Mouse (Mus musculus) hindbrain, embryonic 16.5 days (tissue): ENCODE data around the gene Casc3. TPM values are rescaled to one million over a fixed set of nuclear protein-coding genes. Genes with fewer than 3 reads are reported as not detected.
A peak's percentile ranks its signal among the peaks of the same experiment; 100 is the strongest.

Experiments used
- ATAC-seq: fragments of 200-750 bp; cut with Nextera tagmentation; 2 replicates; pipeline ENCODE4 v1.8.0; 2017; ENCODE audit warnings: moderate TSS enrichment, moderate library complexity
- H3K27ac ChIP-seq: fragments of 300-500 bp; sonication (generic); 2 replicates; pipeline ENCODE4 v1.5.1; 2014; ENCODE audit warnings: low read depth, mild to moderate bottlenecking, control low read depth, low read length, moderate library complexity
- H3K27me3 ChIP-seq: fragments of 300-500 bp; sonication (generic); replicated peaks from 2 replicates; pipeline ENCODE4 v1.6.1; 2014; ENCODE audit warnings: low read length; ENCODE audit not compliant: control insufficient read depth, insufficient read depth
- H3K36me3 ChIP-seq: fragments of 300-500 bp; sonication (generic); 2 replicates; pipeline ENCODE4 v1.6.1; 2014; ENCODE audit warnings: mild to moderate bottlenecking, low read length, moderate library complexity, mixed read lengths; ENCODE audit not compliant: control insufficient read depth, insufficient read depth
- H3K4me1 ChIP-seq: fragments of 300-500 bp; sonication (generic); 2 replicates; pipeline ENCODE4 v1.6.1; 2014; ENCODE audit warnings: low read depth, low read length; ENCODE audit not compliant: control insufficient read depth, insufficient read depth
- H3K4me2 ChIP-seq: fragments of 300-500 bp; sonication (generic); 2 replicates; pipeline ENCODE4 v1.6.1; 2014; ENCODE audit warnings: mild to moderate bottlenecking, low read length, control low read depth, moderate library complexity
- H3K4me3 ChIP-seq: fragments of 300-500 bp; sonication (generic); 2 replicates; pipeline ENCODE4 v1.5.1; 2014; ENCODE audit warnings: mild to moderate bottlenecking, low read length, control low read depth, moderate library complexity
- H3K9ac ChIP-seq: fragments of 300-500 bp; sonication (generic); 2 replicates; pipeline ENCODE4 v1.6.1; 2014; ENCODE audit warnings: low read depth, mild to moderate bottlenecking, control low read depth, low read length, moderate library complexity
- H3K9me3 ChIP-seq: fragments of 300-500 bp; sonication (generic); 2 replicates; pipeline ENCODE4 v1.6.1; 2014; ENCODE audit warnings: mild to moderate bottlenecking, low read length, moderate library complexity; ENCODE audit not compliant: control insufficient read depth
- whole genome bisulfite sequencing: fragments of 180-500 bp; shearing (Covaris S2); extraction: QIAGEN DNeasy Blood & Tissue Kit; methylation state at CpG from one replicate; pipeline ENCODE4 v1.1.7; 2014; 5-methylcytosine and 5-hydroxymethylcytosine counted together
- polyA plus RNA-seq: library from polyadenylated mRNA; unstranded; fragments of >200 nt; fragmentation: Nextera tagmentation; extraction: Ambion mirVana; gene quantifications from 2 replicates; pipeline ENCODE4 v1.2.1, GENCODE M21; 2015

Casc3 gene
- polyA plus RNA-seq, 1 experiment from 2014 or later, result 41.7 TPM

DNA sequence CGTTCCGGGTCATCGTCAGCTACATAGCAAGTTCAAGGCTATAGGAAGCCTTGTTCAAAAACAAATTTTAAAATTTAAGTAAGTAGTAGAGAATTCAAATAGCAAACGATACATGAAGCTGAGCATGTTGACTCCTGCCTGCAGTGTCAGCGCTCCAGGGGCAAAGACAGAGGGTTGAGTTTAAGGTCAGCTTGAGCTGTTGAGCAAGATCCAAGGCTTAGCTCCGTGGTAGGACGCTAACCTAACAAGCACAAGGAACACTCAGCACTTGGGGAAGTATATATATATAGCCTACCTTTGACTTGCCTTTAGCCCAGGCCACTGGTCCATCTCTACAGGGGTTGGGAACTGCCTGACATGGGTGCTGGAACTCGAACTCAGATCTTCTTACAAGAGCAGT, 65.2 kb downstream of the Casc3 start:
- Histone ChIP-seq H3K4me1 (peaks cover 2% of the 10 kb centered on the region; the same call in 1 of the 2 replicates), H3K36me3 (0 out of 2 replicates have a peak, but pooled peaks cover 2% of the 10 kb centered on the region), H3K9me3 (no peaks in the 10 kb centered on the region), H3K27me3 (no peaks in the 10 kb centered on the region), H3K4me3 (no peak overlapping the region), H3K4me2 (no peak overlapping the region), H3K9ac (no peak overlapping the region), H3K27ac (no peak overlapping the region)
- no peak for ATAC-seq
- WGBS, result 94% methylated on average over 8 of the region's 8 CpGs

DNA sequence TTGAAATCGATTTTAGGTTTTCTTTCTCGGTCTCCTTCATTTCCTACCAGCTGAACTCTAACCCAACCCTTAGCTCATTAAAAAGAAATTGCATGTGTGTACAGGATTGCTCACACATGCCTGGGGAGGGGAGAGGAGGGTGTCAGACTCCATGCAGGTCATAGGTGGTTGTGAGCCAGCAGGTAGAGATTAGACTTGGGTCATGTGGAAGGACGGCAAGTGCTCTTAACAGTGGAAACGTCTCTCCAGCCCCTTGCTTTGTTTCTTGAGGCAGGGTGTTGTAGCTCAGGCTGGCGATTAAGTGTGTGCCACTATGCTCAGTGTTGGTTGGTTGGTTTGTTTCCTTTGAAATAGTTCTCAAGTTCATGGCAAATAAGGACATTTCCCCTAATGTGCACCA, 66.1 kb downstream of the Casc3 start:
- Histone ChIP-seq H3K27me3 (no peaks in the 10 kb centered on the region), H3K36me3 (0 out of 2 replicates have a peak, but pooled peaks cover 2% of the 10 kb centered on the region), H3K27ac (no peak overlapping the region), H3K4me2 (no peak overlapping the region), H3K9ac (no peak overlapping the region), H3K4me1 (peaks cover 2% of the 10 kb centered on the region; the same call in 1 of the 2 replicates), H3K4me3 (no peak overlapping the region), H3K9me3 (no peaks in the 10 kb centered on the region)
- 82% methylated on average over 5 of the region's 5 CpGs for WGBS
- no peak for ATAC-seq

DNA sequence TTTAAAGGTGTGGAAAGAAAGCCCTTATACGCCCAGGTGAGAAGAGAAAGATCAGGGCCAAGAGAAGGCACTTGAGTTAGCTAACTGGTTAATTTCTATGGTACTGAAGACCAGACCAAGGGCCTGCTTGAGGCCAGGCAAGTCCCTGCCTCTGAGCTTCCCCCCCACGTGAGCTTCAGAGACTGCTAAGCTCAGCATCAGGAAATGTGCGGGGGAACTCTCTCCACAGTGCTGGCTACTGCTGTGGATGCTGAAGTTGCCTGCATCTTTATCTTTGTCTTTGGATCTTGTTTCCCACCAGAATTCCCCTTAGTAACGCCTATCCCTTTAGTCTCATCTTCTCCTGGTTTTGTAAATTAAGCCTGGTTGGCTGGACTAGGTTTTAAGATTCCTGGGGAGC, 66.7 kb downstream of the Casc3 start:
- 0 out of 2 replicates have a peak, but pooled peaks cover 2% of the 10 kb centered on the region for H3K36me3 ChIP-seq
- H3K27ac ChIP-seq, result no peak overlapping the region

DNA sequence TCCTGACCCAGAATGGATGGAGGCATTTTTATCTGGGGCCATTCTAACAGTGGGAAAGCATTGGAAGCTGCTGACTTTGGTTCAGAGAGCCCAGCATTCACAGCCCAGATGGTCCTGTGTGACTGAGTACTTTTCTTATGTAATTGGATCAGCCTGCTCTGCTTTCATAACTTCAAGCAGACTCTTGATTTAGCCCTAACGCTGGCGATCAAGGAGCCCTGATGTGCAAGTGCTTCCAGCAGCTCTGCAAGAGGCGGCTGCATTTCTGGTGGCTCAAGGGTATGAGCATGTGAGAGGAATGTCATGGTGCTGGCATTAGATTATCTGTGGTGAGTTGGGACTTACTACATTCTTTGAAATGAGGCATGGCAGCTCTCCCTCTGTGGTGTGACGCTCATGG, 67.3 kb downstream of the Casc3 start:
- Histone ChIP-seq H3K27ac (0 out of 2 replicates have a peak overlapping the region, but pooled peaks have one; percentile 2), H3K4me3 (no peak overlapping the region), H3K9me3 (no peaks in the 10 kb centered on the region), H3K4me2 (no peak overlapping the region), H3K9ac (no peak overlapping the region), H3K4me1 (peaks cover 2% of the 10 kb centered on the region; the same call in 1 of the 2 replicates), H3K36me3 (0 out of 2 replicates have a peak, but pooled peaks cover 2% of the 10 kb centered on the region), H3K27me3 (no peaks in the 10 kb centered on the region)
- ATAC-seq, result no peak
- WGBS, result 58% methylated on average over 4 of the region's 4 CpGs

More for the DNA sequence above, 66.7 kb downstream of the Casc3 start:
- H3K9ac ChIP-seq, result no peak overlapping the region
- no peak for ATAC-seq
- H3K27me3 ChIP-seq, result no peaks in the 10 kb centered on the region
- no peaks in the 10 kb centered on the region for H3K9me3 ChIP-seq
- no peak overlapping the region for H3K4me2 ChIP-seq
- H3K4me1 ChIP-seq, result peaks cover 2% of the 10 kb centered on the region; the same call in 1 of the 2 replicates
- 54% methylated on average over 4 of the region's 4 CpGs for WGBS
- no peak overlapping the region for H3K4me3 ChIP-seq

DNA sequence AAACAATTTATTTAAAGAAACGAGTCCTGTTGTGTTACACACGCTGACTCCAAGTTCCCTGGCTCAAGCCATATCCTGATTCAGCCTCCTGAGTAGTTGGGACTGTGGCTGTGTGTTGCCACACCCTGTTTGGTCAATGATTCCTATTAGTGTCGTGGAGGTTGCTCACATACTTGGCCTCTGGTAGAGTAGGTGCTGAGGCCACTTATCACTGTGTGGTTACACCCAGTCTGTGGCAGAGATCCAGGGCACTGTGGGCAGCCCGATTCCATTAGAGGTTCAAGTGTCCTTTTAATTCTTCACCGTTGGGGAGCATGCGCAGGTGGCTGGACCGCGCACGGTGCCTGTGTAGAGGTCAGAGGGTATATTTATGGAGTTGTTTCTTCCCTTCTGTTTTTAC, 69.2 kb downstream of the Casc3 start:
- H3K27ac ChIP-seq, result no peak overlapping the region
- no peak overlapping the region for H3K4me3 ChIP-seq
- peaks cover 2% of the 10 kb centered on the region; the same call in 1 of the 2 replicates for H3K4me1 ChIP-seq
- H3K4me2 ChIP-seq, result no peak overlapping the region
- ATAC-seq, result no peak
- no peaks in the 10 kb centered on the region for H3K27me3 ChIP-seq
- WGBS, result 92% methylated on average over 9 of the region's 9 CpGs
- no peak overlapping the region for H3K9ac ChIP-seq
- H3K36me3 ChIP-seq, result no peaks in the 10 kb centered on the region
- no peaks in the 10 kb centered on the region for H3K9me3 ChIP-seq

DNA sequence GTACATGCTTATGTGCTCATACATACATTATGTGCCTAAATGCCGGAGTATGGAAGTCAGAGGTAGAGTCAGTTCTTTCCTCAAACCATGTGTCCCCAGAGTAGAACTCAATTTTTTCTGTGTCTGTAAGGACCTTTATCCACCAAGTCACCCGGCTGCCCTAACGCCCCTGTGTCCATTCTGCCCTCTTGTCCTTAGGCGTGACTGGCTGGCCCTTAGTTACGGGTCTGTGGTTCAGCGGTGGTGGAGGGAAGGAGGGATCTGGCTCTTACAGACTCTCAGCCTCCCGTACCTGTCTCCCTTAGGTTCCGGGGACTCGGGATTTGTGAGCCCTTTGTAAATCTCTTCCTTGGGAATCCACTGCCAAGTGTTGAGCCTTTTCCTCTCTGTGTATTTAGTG, 72.3 kb downstream of the Casc3 start:
- H3K27me3 ChIP-seq, result no peaks in the 10 kb centered on the region
- H3K36me3 ChIP-seq, result no peaks in the 10 kb centered on the region
- H3K4me2 ChIP-seq, result no peak overlapping the region
- H3K4me3 ChIP-seq, result no peak overlapping the region
- H3K27ac ChIP-seq, result no peak overlapping the region
- no peak for ATAC-seq
- no peaks in the 10 kb centered on the region for H3K9me3 ChIP-seq
- no peaks in the 10 kb centered on the region; the same call in 1 of the 2 replicates for H3K4me1 ChIP-seq
- WGBS, result 72% methylated on average over 9 of the region's 9 CpGs
- H3K9ac ChIP-seq, result no peak overlapping the region

Other genes with a start within 250 kb of the Casc3 start
- gene Ormdl3, start 217.5 kb upstream of the Casc3 start, polyA plus RNA-seq, result 117 and 124 TPM in 2 replicates
- gene Lrrc3c, start 206.6 kb upstream of the Casc3 start, polyA plus RNA-seq, result not detected in 2 replicates
- 0.41 and 1.3 TPM in 2 replicates for gene Gm12355, start 179.2 kb upstream of the Casc3 start, polyA plus RNA-seq
- not detected in 2 replicates for gene Gsdma3, start 178.5 kb upstream of the Casc3 start, polyA plus RNA-seq
- not detected in 2 replicates for gene Gsdma2, start 158.1 kb upstream of the Casc3 start, polyA plus RNA-seq
- 0.08 TPM in 1 of 2 replicates, not detected in the other for gene Gsdma, start 140.6 kb upstream of the Casc3 start, polyA plus RNA-seq
- 186 and 189 TPM in 2 replicates for gene Psmd3, start 122.4 kb upstream of the Casc3 start, polyA plus RNA-seq
- not detected in 2 replicates for gene Csf3, start 103.6 kb upstream of the Casc3 start, polyA plus RNA-seq
- gene Med24, start 75.5 kb upstream of the Casc3 start, polyA plus RNA-seq, result 62.5 and 71.1 TPM in 2 replicates
- 127 and 144 TPM in 2 replicates for gene Thra, start 64.3 kb upstream of the Casc3 start, polyA plus RNA-seq
- 4.9 and 5.6 TPM in 2 replicates for gene Nr1d1, start 29.6 kb upstream of the Casc3 start, polyA plus RNA-seq
- 28.2 and 28.6 TPM in 2 replicates for gene Msl1, start 9.4 kb upstream of the Casc3 start, polyA plus RNA-seq
- 11.6 and 13.0 TPM in 2 replicates for gene Rapgefl1, start 31.9 kb downstream of the Casc3 start, polyA plus RNA-seq
- 4.1 and 4.2 TPM in 2 replicates for gene Wipf2, start 58.7 kb downstream of the Casc3 start, polyA plus RNA-seq
- 4.6 and 6.3 TPM in 2 replicates for gene Cdc6, start 102.9 kb downstream of the Casc3 start, polyA plus RNA-seq
- 12.1 and 16.7 TPM in 2 replicates for gene Rara, start 122.9 kb downstream of the Casc3 start, polyA plus RNA-seq
- gene Gjd3, start 178.1 kb downstream of the Casc3 start, polyA plus RNA-seq, result 2.0 and 3.0 TPM in 2 replicates
- gene Top2a, start 219.3 kb downstream of the Casc3 start, polyA plus RNA-seq, result 33.1 and 44.9 TPM in 2 replicates
- gene Igfbp4, start 236.3 kb downstream of the Casc3 start, polyA plus RNA-seq, result 120 and 161 TPM in 2 replicates